Mouse (Mus musculus) layer of hippocampus, postnatal 14 days (tissue): ENCODE measurements around the gene Tppp3. TPM values are rescaled to one million over a fixed set of nuclear protein-coding genes. Genes with fewer than 3 reads are reported as not detected.

Source experiments
- DNase-seq, 2 experiments: peaks; one replicate each; pipeline ENCODE4 v3.0.0; 2021 to 2022; ENCODE audit warnings: low spot score in 2 of 2, mixed read lengths in 1 of 2
- total RNA-seq, 2 experiments: library from RNA; stranded (reverse); gene quantifications; 2 replicates each; pipeline ENCODE4 v1.2.3; 2021

Gene Tppp3
- total RNA-seq, 2 experiments from 2014 or later, result 29.0 to 30.2 TPM

- no peak for DNase-seq
These were observed 3.2 kb downstream of the Tppp3 start for GRCm38 (mm10) chr8:105468002-105468720.

GRCm38 (mm10) chr8:105467396-105467985 is 3.8 kb downstream of the Tppp3 start:
- DNase-seq, result no peak

- DNase-seq, result peak; percentile 67 to 87
These were observed 4.5 kb downstream of the Tppp3 start for GRCm38 (mm10) chr8:105466700-105467291.

GRCm38 (mm10) chr8:105466246-105466645 is 5.1 kb downstream of the Tppp3 start:
- no peak for DNase-seq

GRCm38 (mm10) chr8:105464595-105464994 is 6.7 kb downstream of the Tppp3 start:
- DNase-seq, result no peak

GRCm38 (mm10) chr8:105461085-105461803 is 10.1 kb downstream of the Tppp3 start:
- no peak for DNase-seq

- DNase-seq, result no peak
These were observed 16.1 kb downstream of the Tppp3 start for GRCm38 (mm10) chr8:105455218-105455617.

GRCm38 (mm10) chr8:105454088-105454487 is 17.2 kb downstream of the Tppp3 start:
- DNase-seq, result no peak

- DNase-seq, result no peak
These were observed 18.0 kb downstream of the Tppp3 start for GRCm38 (mm10) chr8:105453296-105453695.

GRCm38 (mm10) chr8:105451903-105452603 is 19.3 kb downstream of the Tppp3 start:
- no peak for DNase-seq

GRCm38 (mm10) chr8:105450977-105451376 is 20.3 kb downstream of the Tppp3 start:
- no peak for DNase-seq

- no peak for DNase-seq
These were observed 22.7 kb downstream of the Tppp3 start for GRCm38 (mm10) chr8:105448596-105448995.

- DNase-seq, result no peak
These were observed 23.1 kb downstream of the Tppp3 start for GRCm38 (mm10) chr8:105448188-105448587.

- no peak for DNase-seq
These were observed 25.2 kb downstream of the Tppp3 start for GRCm38 (mm10) chr8:105446127-105446552.

- DNase-seq, result peak in 1 of 2 experiments; percentile 71
These were observed 25.8 kb downstream of the Tppp3 start for GRCm38 (mm10) chr8:105445296-105446126.

GRCm38 (mm10) chr8:105442661-105443060 is 28.7 kb downstream of the Tppp3 start:
- no peak for DNase-seq

GRCm38 (mm10) chr8:105441433-105441832 is 29.9 kb downstream of the Tppp3 start:
- DNase-seq, result no peak

- no peak for DNase-seq
These were observed 32.5 kb downstream of the Tppp3 start for GRCm38 (mm10) chr8:105438865-105439264.

GRCm38 (mm10) chr8:105437078-105437748 is 34.1 kb downstream of the Tppp3 start:
- no peak for DNase-seq

GRCm38 (mm10) chr8:105436218-105436617 is 35.1 kb downstream of the Tppp3 start:
- no peak for DNase-seq
